Mouse (Mus musculus) G1E (cell line): ENCODE data around the gene Papln. TPM values are rescaled to one million over a fixed set of nuclear protein-coding genes. Genes with fewer than 3 reads are reported as not detected.

Source experiments
- ATAC-seq: 2 replicates; pipeline ENCODE4 v1.8.0; 2016; ENCODE audit warnings: mild to moderate bottlenecking; ENCODE audit not compliant: insufficient number of reproducible peaks, poor library complexity, low FRiP score, severe bottlenecking; ENCODE audit errors: extremely low read depth
- DNase-seq: peaks from one replicate; pipeline ENCODE4 v3.0.0; 2012; ENCODE audit warnings: low spot score
- H3K27me3 ChIP-seq: 2 replicates; pipeline ENCODE4 v1.6.1; 2012; ENCODE audit warnings: mild to moderate bottlenecking, low read length, inconsistent platforms; ENCODE audit not compliant: insufficient read depth
- H3K36me3 ChIP-seq: replicated peaks from 2 replicates; pipeline ENCODE3; 2012; ENCODE audit warnings: mild to moderate bottlenecking, inconsistent platforms
- H3K4me1 ChIP-seq: 2 replicates; pipeline ENCODE4 v1.6.1; 2012; ENCODE audit warnings: low read depth, low read length, inconsistent platforms, mixed read lengths; ENCODE audit not compliant: insufficient read depth
- H3K4me3 ChIP-seq: 2 replicates; pipeline ENCODE4 v1.5.1; 2012; ENCODE audit warnings: low read depth, mild to moderate bottlenecking, inconsistent platforms, low read length, moderate library complexity, mixed read lengths
- H3K9me3 ChIP-seq: replicated peaks from 2 replicates; pipeline ENCODE4 v1.6.1; 2012; ENCODE audit warnings: inconsistent platforms
- CTCF ChIP-seq: IDR thresholded peaks from 2 replicates; pipeline ENCODE4 v1.5.1; 2012; ENCODE audit warnings: low read depth, low read length, inconsistent platforms, mixed read lengths
- GATA1 ChIP-seq: IDR thresholded peaks from 2 replicates; pipeline ENCODE4 v1.6.1; 2012; ENCODE audit warnings: borderline replicate concordance, low read length, inconsistent platforms, mixed read lengths
- GATA2 ChIP-seq: IDR thresholded peaks from 2 replicates; pipeline ENCODE4 v1.6.1; 2012; ENCODE audit warnings: low read depth, low read length, inconsistent platforms, borderline replicate concordance
- POLR2AphosphoS5 ChIP-seq: IDR thresholded peaks from 2 replicates; pipeline ENCODE4 v1.6.1; 2012; ENCODE audit warnings: low read depth, low read length, inconsistent platforms; ENCODE audit not compliant: insufficient replicate concordance
- TAL1 ChIP-seq: conservative IDR thresholded peaks from 2 replicates; pipeline ENCODE4 v1.6.1; 2012; ENCODE audit warnings: low read depth, low read length, inconsistent platforms, mixed read lengths
- polyA plus RNA-seq: library from polyadenylated mRNA; stranded (reverse); fragments of >175 nt; gene quantifications from 2 replicates; pipeline ENCODE4 v1.2.3, GENCODE M21; 2012
- total RNA-seq, 2 experiments: library from RNA; stranded (forward) in 1 of 2; stranded (reverse) in 1 of 2; fragments of 200-1000 nt in 1 of 2; fragments of >200 nt in 1 of 2; fragmentation: Nextera tagmentation in 1 of 2; gene quantifications; 2 replicates each; pipeline ENCODE4 v1.2.3; 2014 to 2017

Gene Papln
- total and polyA plus RNA-seq, 3 experiments = 0.03 to 0.05 TPM; not detected in 1

DNA sequence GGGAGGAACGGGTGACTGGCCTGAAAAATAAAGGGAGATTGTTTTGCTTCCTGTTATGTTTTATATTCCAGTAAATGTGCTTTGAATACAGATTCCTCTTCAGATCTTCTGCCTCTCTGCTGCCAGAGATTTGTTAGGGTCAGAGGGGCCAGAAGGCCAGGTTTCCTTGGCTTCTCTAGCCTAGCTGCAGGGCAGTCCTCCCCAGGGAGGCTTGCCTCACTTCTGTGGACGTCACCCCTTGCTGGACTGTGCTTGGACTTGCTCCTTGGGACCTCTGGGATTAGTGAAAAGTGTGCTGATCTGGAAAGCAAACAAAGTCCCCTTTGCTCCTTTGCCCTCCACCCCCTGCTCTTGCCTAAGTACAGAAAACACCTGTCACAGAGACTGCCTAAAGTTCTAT lies 31.6 kb downstream of the Papln start:
- Histone ChIP-seq H3K36me3 (peaks cover 80% of the 10 kb centered on the region), H3K4me1 (no peaks in the 10 kb centered on the region), H3K4me3 (no peak overlapping the region), H3K27me3 (no peaks in the 10 kb centered on the region), H3K9me3 (no peaks in the 10 kb centered on the region)
- DNase-seq = no peak
- TF ChIP-seq GATA1 (no peak), GATA2 (no peak), POLR2AphosphoS5 (no peak), TAL1 (no peak), CTCF (no peak)
- ATAC-seq = no peak

DNA sequence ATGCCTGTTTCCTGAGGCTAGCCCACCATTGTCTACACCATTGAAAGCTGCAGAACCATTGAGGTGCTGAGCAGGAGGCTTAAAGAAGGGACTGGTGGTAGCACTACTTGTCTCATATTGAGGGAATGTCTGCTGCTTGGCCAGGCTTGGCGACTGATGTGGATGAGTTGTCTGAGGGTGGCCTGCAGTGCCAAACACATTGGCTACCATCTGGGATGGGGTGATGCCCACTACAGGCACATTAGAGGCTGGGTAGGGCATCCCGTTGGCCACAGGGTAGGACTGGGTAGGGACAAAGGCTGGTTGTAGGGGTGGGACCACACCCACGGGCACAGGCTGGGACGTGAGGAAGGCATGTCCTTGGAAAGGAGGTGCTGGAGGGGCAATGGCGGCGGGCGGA lies 32.2 kb downstream of the Papln start:
- Histone ChIP-seq H3K4me1 (no peaks in the 10 kb centered on the region), H3K27me3 (no peaks in the 10 kb centered on the region), H3K4me3 (no peak overlapping the region), H3K36me3 (peaks cover 83% of the 10 kb centered on the region), H3K9me3 (no peaks in the 10 kb centered on the region)
- TF ChIP-seq CTCF = no peak
- TF ChIP-seq POLR2AphosphoS5 = no peak
- no peak for TF ChIP-seq GATA2
- no peak for TF ChIP-seq GATA1
- no peak for TF ChIP-seq TAL1
- ATAC-seq (no peak), DNase-seq (no peak)

DNA sequence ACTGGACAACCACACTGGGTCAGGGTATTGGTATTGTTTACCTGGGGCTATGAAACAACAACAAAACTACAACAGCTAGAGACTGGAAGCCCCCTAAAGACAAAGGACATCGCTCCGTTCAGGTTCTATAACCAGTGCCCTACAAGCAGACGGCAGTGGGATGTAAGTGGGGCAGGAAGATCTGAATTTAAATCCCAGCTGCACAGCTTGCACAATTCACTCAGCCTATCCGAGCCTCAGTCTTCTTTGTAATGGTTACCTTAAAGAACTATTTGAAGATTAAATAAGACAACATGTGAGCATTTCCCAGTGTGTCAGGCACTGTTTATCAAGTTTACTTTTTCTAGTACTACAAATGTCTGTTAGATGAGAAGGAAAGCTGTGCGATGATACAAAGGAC lies 34.9 kb downstream of the Papln start:
- Histone ChIP-seq H3K9me3 (no peaks in the 10 kb centered on the region), H3K4me1 (no peaks in the 10 kb centered on the region), H3K36me3 (peaks cover 77% of the 10 kb centered on the region), H3K4me3 (no peak overlapping the region), H3K27me3 (no peaks in the 10 kb centered on the region)
- DNase-seq (no peak), ATAC-seq (no peak)
- TF ChIP-seq GATA1 = no peak
- TF ChIP-seq TAL1 = no peak
- TF ChIP-seq POLR2AphosphoS5 = no peak

DNA sequence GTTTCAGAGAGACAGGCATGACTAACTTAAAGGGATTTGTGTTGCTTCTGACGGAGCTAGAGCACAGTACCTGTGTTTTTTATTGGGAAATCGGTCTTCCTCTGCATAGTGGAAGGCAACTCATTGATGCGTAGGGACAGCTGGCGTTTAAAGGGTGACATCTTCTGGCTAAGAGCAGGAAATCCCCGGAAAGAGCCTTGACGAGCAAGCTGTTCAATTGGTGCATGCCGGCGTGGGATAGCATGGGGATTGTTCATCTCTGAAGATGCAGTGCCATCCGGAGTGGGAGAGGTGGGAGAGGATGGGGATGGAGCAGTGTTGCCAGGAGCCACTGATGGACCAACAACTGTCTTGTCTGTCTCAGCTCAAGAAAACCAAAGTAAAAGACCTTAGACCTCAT lies 37.5 kb downstream of the Papln start:
- H3K4me1 ChIP-seq = no peaks in the 10 kb centered on the region
- no peak for TF ChIP-seq GATA1
- no peak for TF ChIP-seq CTCF
- no peak for TF ChIP-seq POLR2AphosphoS5
- no peak for TF ChIP-seq GATA2
- no peak for TF ChIP-seq TAL1
- DNase-seq (no peak), ATAC-seq (no peak)
- H3K4me3 ChIP-seq = no peak overlapping the region
- H3K27me3 ChIP-seq = no peaks in the 10 kb centered on the region
- peaks cover 4% of the 10 kb centered on the region for H3K9me3 ChIP-seq
- peaks cover 83% of the 10 kb centered on the region for H3K36me3 ChIP-seq

DNA sequence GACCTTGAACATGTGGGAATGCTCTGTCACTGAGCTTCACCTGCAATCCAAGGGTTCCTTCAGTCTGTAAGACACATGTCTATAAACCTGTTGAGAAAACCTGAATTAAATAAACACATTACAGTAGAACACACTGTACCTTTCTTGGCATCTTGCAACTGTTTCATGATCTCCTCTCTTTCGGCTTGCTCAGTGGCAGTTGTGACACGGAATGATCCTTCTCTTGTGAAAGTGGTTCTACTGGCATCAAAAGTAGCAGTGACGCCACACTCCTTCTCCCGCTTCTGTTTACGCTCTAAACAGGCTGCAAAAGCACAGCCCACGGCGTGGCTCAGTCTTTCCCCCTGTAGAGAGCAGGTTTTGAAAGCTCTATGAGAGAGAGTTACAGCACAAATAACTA lies 40.2 kb downstream of the Papln start:
- no peak for TF ChIP-seq TAL1
- TF ChIP-seq GATA1 = no peak
- no peak for TF ChIP-seq CTCF
- TF ChIP-seq POLR2AphosphoS5 = no peak
- no peak for TF ChIP-seq GATA2
- no peak for ATAC-seq
- H3K27me3 ChIP-seq = no peaks in the 10 kb centered on the region
- H3K4me3 ChIP-seq = no peak overlapping the region
- peaks cover 86% of the 10 kb centered on the region for H3K36me3 ChIP-seq
- peaks cover 4% of the 10 kb centered on the region for H3K9me3 ChIP-seq
- no peak for DNase-seq
- H3K4me1 ChIP-seq = no peaks in the 10 kb centered on the region

DNA sequence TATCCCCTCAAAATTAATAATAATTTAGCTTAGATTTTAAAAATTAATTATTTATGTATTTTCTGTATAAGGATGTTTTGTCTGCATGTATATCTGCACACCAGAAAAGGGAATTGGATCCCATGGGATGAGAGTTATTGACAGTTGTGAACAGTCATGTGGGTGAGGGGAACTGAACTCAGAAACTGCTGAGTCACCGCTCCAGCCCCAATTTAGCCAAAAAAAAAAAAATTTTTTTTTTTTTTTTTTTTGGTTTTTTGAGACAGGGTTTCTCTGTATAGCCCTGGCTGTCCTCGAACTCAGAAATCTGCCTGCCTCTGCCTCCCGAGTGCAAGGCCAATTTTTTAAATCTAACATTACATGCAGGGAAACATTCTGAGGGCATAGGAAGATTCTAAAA lies 48.5 kb downstream of the Papln start:
- ATAC-seq = no peak

DNA sequence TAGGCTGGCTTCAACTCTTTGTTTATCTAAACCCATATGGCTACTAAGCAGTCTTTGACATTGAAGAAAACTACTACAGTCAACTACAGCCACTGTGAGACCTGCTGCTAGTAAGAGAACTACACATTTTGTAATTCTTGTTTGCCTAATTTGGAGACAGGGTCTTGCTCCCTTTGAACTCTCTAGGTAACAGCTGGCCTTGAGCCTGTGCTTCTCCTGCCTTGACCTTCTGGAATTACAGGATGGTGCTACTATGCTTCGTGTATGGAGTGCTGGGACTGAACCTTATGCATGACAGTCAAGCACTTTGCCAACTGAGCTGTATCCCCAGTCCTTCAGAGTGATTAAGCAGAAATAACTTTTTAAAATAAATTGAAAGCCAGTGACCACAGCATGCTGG lies 53.2 kb downstream of the Papln start:
- ATAC-seq = no peak
- no peak for DNase-seq
- H3K4me1 ChIP-seq = peaks cover 9% of the 10 kb centered on the region

More for the DNA sequence above, 48.5 kb downstream of the Papln start:
- peaks cover 36% of the 10 kb centered on the region for H3K36me3 ChIP-seq
- peaks cover 19% of the 10 kb centered on the region for H3K4me1 ChIP-seq
- no peaks in the 10 kb centered on the region for H3K27me3 ChIP-seq
- H3K9me3 ChIP-seq = no peaks in the 10 kb centered on the region
- no peak for TF ChIP-seq POLR2AphosphoS5
- TF ChIP-seq TAL1 = no peak
- TF ChIP-seq CTCF = no peak
- no peak for TF ChIP-seq GATA2
- no peak for TF ChIP-seq GATA1
- H3K4me3 ChIP-seq = no peak overlapping the region
- no peak for DNase-seq

More for the DNA sequence above, 53.2 kb downstream of the Papln start:
- no peak overlapping the region for H3K4me3 ChIP-seq
- H3K27me3 ChIP-seq = no peaks in the 10 kb centered on the region
- peaks cover 32% of the 10 kb centered on the region for H3K36me3 ChIP-seq
- no peaks in the 10 kb centered on the region for H3K9me3 ChIP-seq
- no peak for TF ChIP-seq TAL1
- TF ChIP-seq CTCF = no peak
- no peak for TF ChIP-seq POLR2AphosphoS5
- no peak for TF ChIP-seq GATA1
- no peak for TF ChIP-seq GATA2
